Mouse (Mus musculus): ENCODE results near the gene Phf5a. TPM values are rescaled to one million over a fixed set of nuclear protein-coding genes. Genes with fewer than 3 reads are reported as not detected.
A peak's percentile ranks its signal among the peaks of the same experiment; 100 is the strongest.

Gene Phf5a
- polyA plus RNA-seq, 1 experiment: 42.4 TPM

DNA sequence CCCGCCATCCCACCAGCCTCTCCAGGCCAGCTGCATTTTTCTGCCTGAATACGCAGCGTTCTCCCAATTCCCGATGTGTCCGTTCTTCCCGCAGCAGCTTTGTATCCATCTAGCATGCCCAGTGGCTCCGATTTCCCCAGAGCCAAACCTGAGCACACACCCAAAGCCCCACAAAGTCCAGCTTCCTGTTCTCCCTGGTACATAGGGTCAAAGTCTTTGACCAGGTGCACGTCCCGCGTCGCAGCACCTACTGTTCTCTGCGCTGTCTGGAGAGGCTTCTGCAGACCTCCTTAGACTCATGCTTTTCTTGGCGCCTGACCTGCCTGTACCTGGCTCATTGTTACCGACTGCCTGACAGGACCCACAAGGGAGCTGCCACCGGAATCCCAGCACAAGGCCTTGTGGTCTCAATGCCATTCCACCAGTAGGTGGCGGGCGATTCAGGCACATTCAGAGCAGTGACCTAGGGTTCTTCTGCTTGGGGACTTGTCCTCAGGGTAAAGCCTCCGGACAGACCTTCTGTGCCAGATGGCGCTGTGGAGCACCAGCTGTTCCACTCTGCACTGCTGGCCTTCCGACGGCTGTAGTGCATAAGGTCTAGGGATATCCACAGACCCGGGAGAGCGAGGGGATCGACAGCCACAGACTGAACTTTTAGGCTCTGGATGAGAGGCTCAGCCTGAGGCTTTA is 40.4 kb downstream of the Phf5a start:
- H3K4me3 ChIP-seq (ENCODE audit: insufficient read depth, low read depth, low read length): no peak overlapping the region
- no peaks in the 10 kb centered on the region; the same call in 1 of the 2 replicates for H3K4me1 ChIP-seq (ENCODE audit: control insufficient read depth, insufficient read depth, insufficient read length, low read length)
- H3K27ac ChIP-seq (replicated peaks; ENCODE audit: low read depth, low read length): peak overlapping the region; percentile 53

DNA sequence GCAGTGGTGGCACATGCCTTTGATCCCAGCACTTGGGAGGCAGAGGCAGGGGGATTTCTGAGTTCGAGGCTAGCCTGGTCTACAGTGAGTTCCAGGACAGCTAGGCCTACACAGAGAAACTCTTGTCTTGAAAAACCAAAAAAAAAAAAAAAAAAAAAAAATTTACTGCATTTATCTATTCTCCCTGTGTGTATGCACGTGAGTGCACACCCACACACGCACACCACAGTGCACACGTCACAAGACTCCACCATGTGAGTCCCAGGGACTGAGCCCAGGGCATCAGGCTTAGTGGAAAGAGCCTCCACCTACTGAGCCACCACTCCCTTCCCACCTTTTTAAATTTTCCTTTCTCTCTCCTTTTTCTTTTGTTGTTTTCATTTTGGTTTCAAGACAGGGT is 41.2 kb downstream of the Phf5a start:
- Histone ChIP-seq H3K4me1 (ENCODE audit: control insufficient read depth, insufficient read depth, insufficient read length, low read length) (no peaks in the 10 kb centered on the region), H3K4me3 (ENCODE audit: insufficient read depth, low read depth, low read length) (no peak overlapping the region), H3K27ac (replicated peaks; ENCODE audit: low read depth, low read length) (peak overlapping the region; percentile 30; the same call in 1 of the 2 replicates)

- H3K27ac ChIP-seq (replicated peaks; ENCODE audit: low read depth, low read length): peak overlapping the region; percentile 32
- no peak overlapping the region for H3K4me3 ChIP-seq (ENCODE audit: insufficient read depth, low read depth, low read length)
- no peaks in the 10 kb centered on the region for H3K4me1 ChIP-seq (ENCODE audit: control insufficient read depth, insufficient read depth, insufficient read length, low read length)
These were observed 42.5 kb downstream of the Phf5a start for GRCm38 (mm10) chr15:81829208-81829580.

- H3K27ac ChIP-seq (replicated peaks; ENCODE audit: low read depth, low read length): peak overlapping the region; percentile 32
- H3K4me3 ChIP-seq (ENCODE audit: insufficient read depth, low read depth, low read length): no peak overlapping the region
- no peaks in the 10 kb centered on the region for H3K4me1 ChIP-seq (ENCODE audit: control insufficient read depth, insufficient read depth, insufficient read length, low read length)
These were observed 43.1 kb downstream of the Phf5a start for GRCm38 (mm10) chr15:81828426-81829207.

DNA sequence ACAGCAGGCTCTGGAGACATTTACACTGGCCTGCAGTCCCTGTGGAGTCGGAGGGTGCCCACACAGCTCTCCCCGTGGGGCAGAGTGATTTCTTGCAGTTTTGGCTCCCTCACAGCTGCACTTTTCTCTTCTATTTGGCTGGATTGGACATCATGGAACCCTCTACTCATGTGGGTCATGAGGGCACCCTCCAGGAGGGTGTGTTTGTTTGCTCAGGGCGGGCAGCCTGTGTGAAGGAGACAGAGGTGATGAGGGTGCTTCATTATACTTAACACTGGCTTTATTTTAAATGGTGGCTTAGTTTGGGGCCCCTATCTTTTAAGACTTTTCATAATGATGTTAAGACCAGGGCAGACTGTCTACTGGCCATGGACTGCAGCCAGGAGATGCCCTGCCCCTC is 46.9 kb downstream of the Phf5a start:
- Histone ChIP-seq H3K27ac (replicated peaks; ENCODE audit: low read depth, low read length) (no peak overlapping the region), H3K4me3 (ENCODE audit: insufficient read depth, low read depth, low read length) (no peak overlapping the region), H3K4me1 (ENCODE audit: control insufficient read depth, insufficient read depth, insufficient read length, low read length) (no peaks in the 10 kb centered on the region)

- H3K4me1 ChIP-seq (ENCODE audit: control insufficient read depth, insufficient read depth, insufficient read length, low read length): no peaks in the 10 kb centered on the region
- H3K27ac ChIP-seq (replicated peaks; ENCODE audit: low read depth, low read length): no peak overlapping the region
- H3K4me3 ChIP-seq (ENCODE audit: insufficient read depth, low read depth, low read length): no peak overlapping the region
These were observed 49.1 kb downstream of the Phf5a start for GRCm38 (mm10) chr15:81822631-81823030.

GRCm38 (mm10) chr15:81818404-81818803 is 53.3 kb downstream of the Phf5a start:
- no peak overlapping the region for H3K27ac ChIP-seq (replicated peaks; ENCODE audit: low read depth, low read length)
- H3K4me3 ChIP-seq (ENCODE audit: insufficient read depth, low read depth, low read length): no peak overlapping the region
- H3K4me1 ChIP-seq (ENCODE audit: control insufficient read depth, insufficient read depth, insufficient read length, low read length): peaks cover 4% of the 10 kb centered on the region

DNA sequence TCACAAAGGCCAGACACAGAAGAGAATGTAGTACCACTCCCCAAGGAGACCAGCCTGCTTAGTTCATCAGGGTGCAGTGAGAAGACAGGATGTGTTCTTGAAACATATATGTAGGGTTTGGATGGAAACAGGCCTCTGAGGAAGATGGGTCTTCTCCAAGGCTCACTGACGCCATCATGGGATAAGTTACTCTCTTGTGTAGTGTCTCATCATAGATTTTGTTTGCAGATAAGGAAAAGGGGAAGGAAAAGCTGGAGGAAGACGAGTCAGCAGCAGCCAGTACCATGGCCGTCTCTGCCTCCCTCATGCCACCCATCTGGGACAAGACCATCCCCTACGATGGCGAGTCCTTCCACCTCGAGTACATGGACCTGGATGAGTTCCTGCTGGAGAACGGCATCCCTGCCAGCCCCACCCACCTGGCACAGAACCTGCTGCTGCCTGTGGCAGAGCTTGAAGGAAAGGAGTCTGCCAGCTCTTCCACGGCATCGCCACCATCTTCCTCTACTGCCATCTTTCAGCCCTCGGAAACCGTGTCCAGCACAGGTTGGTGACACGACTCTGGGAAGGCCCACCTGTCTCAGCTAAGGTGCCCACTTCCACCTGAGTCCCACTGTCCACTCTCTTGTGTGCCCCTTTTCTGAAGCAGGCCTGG is 56.9 kb downstream of the Phf5a start:
- peaks cover 10% of the 10 kb centered on the region for H3K4me1 ChIP-seq (ENCODE audit: control insufficient read depth, insufficient read depth, insufficient read length, low read length)
- no peak overlapping the region for H3K4me3 ChIP-seq (ENCODE audit: insufficient read depth, low read depth, low read length)
- H3K27ac ChIP-seq (replicated peaks; ENCODE audit: low read depth, low read length): no peak overlapping the region

Other genes starting within 250 kb of the Phf5a start
- 6.4 and 7.0 TPM in 2 replicates for gene L3mbtl2, start 208.0 kb downstream of the Phf5a start, polyA plus RNA-seq (2012; ENCODE audit: insufficient read depth, insufficient read length, missing spikeins)
- 3.3 and 6.2 TPM in 2 replicates for gene Chadl, start 174.6 kb downstream of the Phf5a start, polyA plus RNA-seq (2012; ENCODE audit: insufficient read depth, insufficient read length, missing spikeins)
- gene Zc3h7b, start 126.9 kb downstream of the Phf5a start, polyA plus RNA-seq (2012; ENCODE audit: insufficient read depth, insufficient read length, missing spikeins): 25.1 and 32.4 TPM in 2 replicates
- 15.0 and 18.8 TPM in 2 replicates for gene Rangap1, start 126.4 kb downstream of the Phf5a start, polyA plus RNA-seq (2012; ENCODE audit: insufficient read depth, insufficient read length, missing spikeins)
- gene Tef, start 69.5 kb downstream of the Phf5a start, polyA plus RNA-seq (2012; ENCODE audit: insufficient read depth, insufficient read length, missing spikeins): 33.0 and 53.3 TPM in 2 replicates
- gene Tob2, start 13.1 kb downstream of the Phf5a start, polyA plus RNA-seq (2012; ENCODE audit: insufficient read depth, insufficient read length, missing spikeins): 79.0 and 87.4 TPM in 2 replicates
- gene Aco2, start 398 bp upstream of the Phf5a start, polyA plus RNA-seq (2012; ENCODE audit: insufficient read depth, insufficient read length, missing spikeins): 3,633 and 4,102 TPM in 2 replicates
- gene Polr3h, start 54.3 kb upstream of the Phf5a start, polyA plus RNA-seq (2012; ENCODE audit: insufficient read depth, insufficient read length, missing spikeins): 2.8 and 13.2 TPM in 2 replicates
- not detected in 2 replicates for gene Csdc2, start 64.8 kb upstream of the Phf5a start, polyA plus RNA-seq (2012; ENCODE audit: insufficient read depth, insufficient read length, missing spikeins)
- gene Pmm1, start 89.0 kb upstream of the Phf5a start, polyA plus RNA-seq (2012; ENCODE audit: insufficient read depth, insufficient read length, missing spikeins): 86.8 and 130 TPM in 2 replicates
- gene 1700029P11Rik, start 108.6 kb upstream of the Phf5a start, polyA plus RNA-seq (2012; ENCODE audit: insufficient read depth, insufficient read length, missing spikeins): not detected in 2 replicates
- 119 and 145 TPM in 2 replicates for gene Xrcc6, start 115.9 kb upstream of the Phf5a start, polyA plus RNA-seq (2012; ENCODE audit: insufficient read depth, insufficient read length, missing spikeins)
- 5.1 and 9.2 TPM in 2 replicates for gene Desi1, start 162.0 kb upstream of the Phf5a start, polyA plus RNA-seq (2012; ENCODE audit: insufficient read depth, insufficient read length, missing spikeins)
- 88.5 and 124 TPM in 2 replicates for gene Snu13, start 175.7 kb upstream of the Phf5a start, polyA plus RNA-seq (2012; ENCODE audit: insufficient read depth, insufficient read length, missing spikeins)
- gene 4930407I10Rik, start 187.2 kb upstream of the Phf5a start, polyA plus RNA-seq (2012; ENCODE audit: insufficient read depth, insufficient read length, missing spikeins): not detected in 2 replicates
- gene Mei1, start 198.1 kb upstream of the Phf5a start, polyA plus RNA-seq (2012; ENCODE audit: insufficient read depth, insufficient read length, missing spikeins): not detected in 2 replicates